Comparison of ENCODE assay signal across 8 mouse cellular contexts in the genomic region with DNA sequence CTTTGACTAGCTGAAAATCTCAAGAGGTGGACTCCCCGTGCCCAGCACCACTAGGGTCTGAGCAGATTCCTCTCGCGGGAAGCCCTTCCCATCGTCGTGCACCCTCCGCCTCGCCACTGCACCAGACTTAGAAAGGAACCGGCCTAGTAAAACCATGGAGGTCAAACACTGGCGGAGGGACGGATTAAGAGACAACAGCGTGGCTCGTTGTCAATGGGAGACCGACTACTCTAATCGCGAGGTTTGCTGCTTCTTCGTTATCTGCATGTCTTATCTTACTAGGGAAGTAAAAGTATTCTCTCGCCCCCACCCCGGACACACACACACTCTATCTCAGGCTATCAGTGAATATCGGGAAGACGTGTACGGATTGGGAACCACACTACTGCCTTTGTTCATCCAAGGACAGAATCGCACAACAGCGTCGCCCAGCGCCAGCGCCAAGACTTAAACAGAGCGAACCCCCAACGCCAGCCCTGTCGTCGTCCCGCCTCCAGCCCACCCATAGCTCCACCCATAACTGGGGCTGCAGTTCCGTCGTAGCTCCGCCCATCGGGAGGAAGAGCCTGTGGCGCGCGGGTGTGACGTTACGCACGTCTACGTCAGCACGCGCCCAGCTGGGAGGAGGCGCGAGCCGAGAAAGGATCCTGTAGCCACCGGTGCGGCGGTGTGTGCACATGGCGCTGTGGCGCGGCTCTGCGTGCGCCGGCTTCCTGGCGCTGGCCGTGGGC. TPM values are rescaled to one million over a fixed set of nuclear protein-coding genes. Genes with fewer than 3 reads are reported as not detected.
DNase-seq lines count a peak whose midpoint lies in the region; ATAC-seq lines count a peak whose summit lies in the region.

Gene Adpgk, plus strand, starts transcription at position 602 of the 731 bp plus-strand sequence.

- DNase-seq in Muller cell, postnatal 12 days (ENCODE audit: inconsistent ontology term), result peak; percentile 98
- peak; percentile 99 for DNase-seq in cerebellum, adult 9-11 months
- peak; percentile 95 to 98 for DNase-seq in frontal cortex, adult 2 months (ENCODE audit: extremely low spot score in 1 of 2, low spot score in 1 of 2)
- DNase-seq in hindbrain, embryonic 11.5 days (ENCODE audit: low spot score), result peak; percentile 99
- DNase-seq in layer of hippocampus, postnatal 10 days (ENCODE audit: low spot score in 2 of 2), result peak; percentile 97 to 98
- DNase-seq in lung, postnatal 10 days, result peak; percentile 99
- peak; percentile 99 for DNase-seq in ovary, postnatal 36 days (ENCODE audit: low spot score)
- peak; percentile 99 for DNase-seq in thymus, postnatal 25 days

- no peaks in the 10 kb centered on the region for H3K36me3 ChIP-seq in hindbrain, embryonic 11.5 days (ENCODE audit: control insufficient read depth, insufficient read depth, low read length)

- 1% methylated on average over 58 of the region's 58 CpGs for WGBS in hindbrain, embryonic 11.5 days

- H3K4me2 ChIP-seq in hindbrain, embryonic 11.5 days (replicated peaks; ENCODE audit: low read depth, low read length), result peak within 1 kb of the TSS; percentile 70

- H3K9me3 ChIP-seq in hindbrain, embryonic 11.5 days (ENCODE audit: control insufficient read depth, low read length), result no peaks in the 10 kb centered on the region

- ATAC-seq in hindbrain, embryonic 11.5 days (ENCODE audit: low FRiP score), result peak; percentile 98

- no peaks in the 10 kb centered on the region; the same call in 1 of the 2 replicates for H3K4me1 ChIP-seq in hindbrain, embryonic 11.5 days (replicated peaks; ENCODE audit: control insufficient read depth, insufficient read depth, low read length)

- no peaks in the 10 kb centered on the region for H3K27me3 ChIP-seq in hindbrain, embryonic 11.5 days (ENCODE audit: control insufficient read depth, insufficient read depth, low read length)

- peak within 1 kb of the TSS; percentile 96 for H3K4me3 ChIP-seq in hindbrain, embryonic 11.5 days (ENCODE audit: low read depth, low read length)

- peak within 1 kb of the TSS; percentile 88 for H3K27ac ChIP-seq in hindbrain, embryonic 11.5 days (ENCODE audit: low read depth, low read length)

- H3K9ac ChIP-seq in hindbrain, embryonic 11.5 days (ENCODE audit: low read depth, low read length), result peak within 1 kb of the TSS; percentile 90

RNA-seq across cellular contexts. Expression of gene Adpgk, which starts in this region (rescaled TPM):
- 18.0 and 19.7 TPM in 2 replicates for polyA plus RNA-seq in frontal cortex, adult 2 months (2012; rRNA removed)
- 40.9 and 44.0 TPM in 2 replicates for polyA plus RNA-seq in hindbrain, embryonic 11.5 days (2014; fragmentation: Nextera tagmentation; extraction: Ambion mirVana)
- total RNA-seq in layer of hippocampus, postnatal 10 days (2021), result 10 to 100 TPM; 19.6 to 20.8 TPM

Comparison
In these comparisons a context has a peak if more than half of its experiments do, and no peak if none do; other contexts are left out.
1. Peak in every context shown above with its lines: DNase-seq, ATAC-seq, H3K4me3 ChIP-seq and H3K27ac ChIP-seq.